Mouse (Mus musculus): Measurements from ENCODE around the gene Tekt5. TPM values are rescaled to one million over a fixed set of nuclear protein-coding genes. Genes with fewer than 3 reads are reported as not detected.

The Tekt5 gene
- polyA plus RNA-seq, 1 experiment from 2014 or later: 0.24 TPM

GRCm38 (mm10) chr16:10379531-10379930 is 15.8 kb downstream of the Tekt5 start:
- Histone ChIP-seq H3K4me1 (replicated peaks) (peaks cover 7% of the 10 kb centered on the region), H3K36me3 (no peaks in the 10 kb centered on the region), H3K4me3 (no peak overlapping the region), H3K9ac (no peak overlapping the region), H3K27me3 (replicated peaks) (0 out of 2 replicates have a peak, but pooled peaks cover 4% of the 10 kb centered on the region), H3K27ac (ENCODE audit: poor library complexity, severe bottlenecking) (no peak overlapping the region), H3K4me2 (no peak overlapping the region), H3K9me3 (replicated peaks) (no peaks in the 10 kb centered on the region)
- no peak for ATAC-seq (ENCODE audit: insufficient number of reproducible peaks, low FRiP score)
- WGBS: 60% methylated on average over 2 of the region's 2 CpGs

- ATAC-seq (ENCODE audit: insufficient number of reproducible peaks, low FRiP score): no peak
- 30% methylated on average over 1 of the region's 1 CpGs for WGBS
- H3K36me3 ChIP-seq: no peaks in the 10 kb centered on the region
- no peak overlapping the region for H3K4me3 ChIP-seq
- H3K27ac ChIP-seq (ENCODE audit: poor library complexity, severe bottlenecking): no peak overlapping the region
- H3K27me3 ChIP-seq (replicated peaks): 0 out of 2 replicates have a peak, but pooled peaks cover 4% of the 10 kb centered on the region
- no peak overlapping the region for H3K4me2 ChIP-seq
- H3K4me1 ChIP-seq (replicated peaks): peaks cover 10% of the 10 kb centered on the region; the same call in 1 of the 2 replicates
- H3K9ac ChIP-seq: no peak overlapping the region
- no peaks in the 10 kb centered on the region for H3K9me3 ChIP-seq (replicated peaks)
These were observed 18.0 kb downstream of the Tekt5 start for GRCm38 (mm10) chr16:10377286-10377685.

GRCm38 (mm10) chr16:10374254-10375011 is 20.9 kb downstream of the Tekt5 start:
- Histone ChIP-seq H3K4me3 (peak overlapping the region; percentile 23; the same call in 1 of the 2 replicates), H3K36me3 (no peaks in the 10 kb centered on the region), H3K4me1 (replicated peaks) (peaks cover 17% of the 10 kb centered on the region), H3K4me2 (peak overlapping the region; percentile 63), H3K9me3 (replicated peaks) (no peaks in the 10 kb centered on the region), H3K27me3 (replicated peaks) (0 out of 2 replicates have a peak, but pooled peaks cover 4% of the 10 kb centered on the region), H3K9ac (peak overlapping the region; percentile 49; the same call in 1 of the 2 replicates), H3K27ac (ENCODE audit: poor library complexity, severe bottlenecking) (no peak overlapping the region)
- ATAC-seq (ENCODE audit: insufficient number of reproducible peaks, low FRiP score): peak; percentile 71; the same call in 1 of the 2 replicates
- WGBS: 29% methylated on average over 13 of the region's 13 CpGs

- WGBS: 71% methylated on average over 4 of the region's 4 CpGs
- no peaks in the 10 kb centered on the region for H3K27me3 ChIP-seq (replicated peaks)
- no peak for ATAC-seq (ENCODE audit: insufficient number of reproducible peaks, low FRiP score)
These were observed 22.9 kb downstream of the Tekt5 start for GRCm38 (mm10) chr16:10372372-10372771.

GRCm38 (mm10) chr16:10369996-10370395 is 25.3 kb downstream of the Tekt5 start:
- H3K27ac ChIP-seq (ENCODE audit: poor library complexity, severe bottlenecking): 0 out of 2 replicates have a peak overlapping the region, but pooled peaks have one; percentile 6
- WGBS: 94% methylated on average over 1 of the region's 1 CpGs

More at GRCm38 (mm10) chr16:10372372-10372771, 22.9 kb downstream of the Tekt5 start:
- Histone ChIP-seq H3K4me2 (no peak overlapping the region), H3K9me3 (replicated peaks) (no peaks in the 10 kb centered on the region), H3K4me1 (replicated peaks) (peaks cover 23% of the 10 kb centered on the region), H3K9ac (no peak overlapping the region), H3K36me3 (no peaks in the 10 kb centered on the region), H3K4me3 (no peak overlapping the region), H3K27ac (ENCODE audit: poor library complexity, severe bottlenecking) (no peak overlapping the region)

GRCm38 (mm10) chr16:10369468-10369934 is 25.8 kb downstream of the Tekt5 start:
- Histone ChIP-seq H3K4me3 (no peak overlapping the region), H3K9ac (no peak overlapping the region), H3K4me1 (replicated peaks) (peaks cover 24% of the 10 kb centered on the region), H3K27me3 (replicated peaks) (no peaks in the 10 kb centered on the region), H3K9me3 (replicated peaks) (no peaks in the 10 kb centered on the region), H3K4me2 (no peak overlapping the region), H3K27ac (ENCODE audit: poor library complexity, severe bottlenecking) (0 out of 2 replicates have a peak overlapping the region, but pooled peaks have one; percentile 6), H3K36me3 (no peaks in the 10 kb centered on the region)
- 52% methylated on average over 3 of the region's 3 CpGs for WGBS
- no peak for ATAC-seq (ENCODE audit: insufficient number of reproducible peaks, low FRiP score)

More at GRCm38 (mm10) chr16:10369996-10370395, 25.3 kb downstream of the Tekt5 start:
- Histone ChIP-seq H3K4me2 (no peak overlapping the region), H3K4me1 (replicated peaks) (peaks cover 26% of the 10 kb centered on the region), H3K27me3 (replicated peaks) (no peaks in the 10 kb centered on the region), H3K9me3 (replicated peaks) (no peaks in the 10 kb centered on the region), H3K9ac (no peak overlapping the region), H3K36me3 (no peaks in the 10 kb centered on the region), H3K4me3 (no peak overlapping the region)
- ATAC-seq (ENCODE audit: insufficient number of reproducible peaks, low FRiP score): no peak

- H3K27ac ChIP-seq (ENCODE audit: poor library complexity, severe bottlenecking): no peak overlapping the region
- H3K27me3 ChIP-seq (replicated peaks): no peaks in the 10 kb centered on the region
- H3K9ac ChIP-seq: no peak overlapping the region
- no peak overlapping the region for H3K4me3 ChIP-seq
- H3K4me2 ChIP-seq: no peak overlapping the region
- ATAC-seq (ENCODE audit: insufficient number of reproducible peaks, low FRiP score): no peak
- H3K9me3 ChIP-seq (replicated peaks): no peaks in the 10 kb centered on the region
- no peaks in the 10 kb centered on the region for H3K36me3 ChIP-seq
- WGBS: 75% methylated on average over 14 of the region's 14 CpGs
- peaks cover 21% of the 10 kb centered on the region for H3K4me1 ChIP-seq (replicated peaks)
These were observed 28.8 kb downstream of the Tekt5 start for GRCm38 (mm10) chr16:10366240-10367217.

- H3K36me3 ChIP-seq: no peaks in the 10 kb centered on the region
- no peaks in the 10 kb centered on the region for H3K27me3 ChIP-seq (replicated peaks)
- no peak for ATAC-seq (ENCODE audit: insufficient number of reproducible peaks, low FRiP score)
- no peak overlapping the region for H3K4me3 ChIP-seq
- no peak overlapping the region for H3K27ac ChIP-seq (ENCODE audit: poor library complexity, severe bottlenecking)
- WGBS: 74% methylated on average over 4 of the region's 4 CpGs
- no peak overlapping the region for H3K9ac ChIP-seq
- H3K4me2 ChIP-seq: no peak overlapping the region
- no peaks in the 10 kb centered on the region for H3K9me3 ChIP-seq (replicated peaks)
- peaks cover 21% of the 10 kb centered on the region for H3K4me1 ChIP-seq (replicated peaks)
These were observed 29.5 kb downstream of the Tekt5 start for GRCm38 (mm10) chr16:10365796-10366195.

- Histone ChIP-seq H3K9ac (no peak overlapping the region), H3K36me3 (no peaks in the 10 kb centered on the region), H3K27me3 (replicated peaks) (peaks cover 8% of the 10 kb centered on the region; the same call in 1 of the 2 replicates), H3K27ac (ENCODE audit: poor library complexity, severe bottlenecking) (no peak overlapping the region), H3K4me1 (replicated peaks) (peaks cover 9% of the 10 kb centered on the region), H3K4me3 (no peak overlapping the region), H3K9me3 (replicated peaks) (no peaks in the 10 kb centered on the region), H3K4me2 (no peak overlapping the region)
- WGBS: 47% methylated on average over 1 of the region's 1 CpGs
- ATAC-seq (ENCODE audit: insufficient number of reproducible peaks, low FRiP score): no peak
These were observed 32.2 kb downstream of the Tekt5 start for GRCm38 (mm10) chr16:10363061-10363460.

- Histone ChIP-seq H3K27me3 (replicated peaks) (peaks cover 8% of the 10 kb centered on the region; the same call in 1 of the 2 replicates), H3K9me3 (replicated peaks) (no peaks in the 10 kb centered on the region), H3K36me3 (no peaks in the 10 kb centered on the region), H3K27ac (ENCODE audit: poor library complexity, severe bottlenecking) (no peak overlapping the region), H3K4me1 (replicated peaks) (peaks cover 18% of the 10 kb centered on the region), H3K4me3 (no peak overlapping the region), H3K4me2 (no peak overlapping the region), H3K9ac (no peak overlapping the region)
- 79% methylated on average over 6 of the region's 6 CpGs for whole genome bisulfite sequencing
- ATAC-seq (ENCODE audit: insufficient number of reproducible peaks, low FRiP score): no peak
These were observed 36.0 kb downstream of the Tekt5 start for GRCm38 (mm10) chr16:10359241-10359640.

Measured in heart, embryonic 12.5 days (tissue).